Mouse (Mus musculus) heart, postnatal 25 days (tissue): ENCODE data around the gene Htr3a. TPM values are rescaled to one million over a fixed set of nuclear protein-coding genes. Genes with fewer than 3 reads are reported as not detected.

Source experiments
- DNase-seq: peaks from one replicate; pipeline ENCODE4 v3.0.0; 2022; ENCODE audit warnings: low spot score
- intact Hi-C: fragments of 180-260 bp; cut with DNase I; formaldehyde crosslinking; loops from one replicate; pipeline ENCODE4 v1.15.1; 2025
- total RNA-seq, 2 experiments: library from RNA; stranded (reverse); gene quantifications; 2 replicates each; pipeline ENCODE4 v1.2.3; 2021

Gene Htr3a
- total RNA-seq, 2 experiments from 2014 or later, result not detected

GRCm38 (mm10) chr9:48857944-48858343 is 53.0 kb downstream of the Htr3a start:
- no peak for DNase-seq
- intact Hi-C loops, result no loop called here

GRCm38 (mm10) chr9:48856240-48856639 is 54.7 kb downstream of the Htr3a start:
- DNase-seq, result no peak
- intact Hi-C loops, result no loop called here

GRCm38 (mm10) chr9:48849531-48849930 is 61.4 kb downstream of the Htr3a start:
- intact Hi-C loops, result no loop called here
- no peak for DNase-seq

Other genes starting within 250 kb of the Htr3a start
- gene Zbtb16, start 74.9 kb downstream of the Htr3a start, total RNA-seq, result 100 to 1,000 TPM; 132 to 167 TPM
- gene Htr3b, start 53.9 kb upstream of the Htr3a start, total RNA-seq, result not detected
- gene Usp28, start 74.3 kb upstream of the Htr3a start, total RNA-seq, result 100 to 1,000 TPM; 150 to 157 TPM
- 10 to 100 TPM; 12.1 to 13.3 TPM for gene Zw10, start 144.5 kb upstream of the Htr3a start, total RNA-seq
- gene Tmprss5, start 170.2 kb upstream of the Htr3a start, total RNA-seq, result not detected